Mouse (Mus musculus) heart, embryonic 14.5 days (tissue): ENCODE measurements around the gene Trappc2. TPM values are rescaled to one million over a fixed set of nuclear protein-coding genes. Genes with fewer than 3 reads are reported as not detected.

Experiments
- ATAC-seq: fragments of 200-750 bp; cut with Nextera tagmentation; 2 replicates; pipeline ENCODE4 v1.8.0; 2017; ENCODE audit warnings: low read depth, moderate TSS enrichment; ENCODE audit not compliant: insufficient number of reproducible peaks, insufficient read depth, low FRiP score
- H3K27ac ChIP-seq, 2 experiments: fragments of 200-500 bp in 1 of 2; fragments of 300-500 bp in 1 of 2; sonication (generic) in 1 of 2; replicated peaks in 1 of 2; 2 replicates each; pipeline ENCODE4 v1.5.1; 2012 to 2014; ENCODE audit warnings: low read depth in 2 of 2, low read length in 2 of 2, control low read depth in 1 of 2, mild to moderate bottlenecking in 1 of 2, mixed read lengths in 1 of 2; ENCODE audit not compliant: control insufficient read depth in 1 of 2, insufficient read depth in 1 of 2
- H3K27me3 ChIP-seq: fragments of 300-500 bp; sonication (generic); 2 replicates; pipeline ENCODE4 v1.6.1; 2014; ENCODE audit warnings: mild to moderate bottlenecking, low read length, control low read depth; ENCODE audit not compliant: control insufficient read depth, insufficient read depth
- H3K36me3 ChIP-seq: fragments of 300-500 bp; sonication (generic); 2 replicates; pipeline ENCODE4 v1.6.1; 2014; ENCODE audit warnings: mild to moderate bottlenecking, control low read depth, low read length, mixed read lengths; ENCODE audit not compliant: control insufficient read depth, insufficient read depth
- H3K4me1 ChIP-seq, 2 experiments: fragments of 200-500 bp in 1 of 2; fragments of 300-500 bp in 1 of 2; sonication (generic) in 1 of 2; 2 replicates each; pipeline ENCODE4 v1.6.1; 2012 to 2014; ENCODE audit warnings: low read length in 2 of 2, control low read depth in 1 of 2, mixed read lengths in 1 of 2; ENCODE audit not compliant: control insufficient read depth in 2 of 2, insufficient read depth in 2 of 2
- H3K4me2 ChIP-seq: fragments of 300-500 bp; sonication (generic); 2 replicates; pipeline ENCODE4 v1.6.1; 2014; ENCODE audit warnings: mild to moderate bottlenecking, low read length
- H3K4me3 ChIP-seq, 2 experiments: fragments of 200-500 bp in 1 of 2; fragments of 300-500 bp in 1 of 2; sonication (generic) in 1 of 2; 2 replicates each; pipeline ENCODE4 v1.5.1; 2012 to 2014; ENCODE audit warnings: low read length in 2 of 2, mild to moderate bottlenecking in 2 of 2, control low read depth in 1 of 2, low read depth in 1 of 2, moderate library complexity in 1 of 2; ENCODE audit not compliant: control insufficient read depth in 1 of 2, insufficient read depth in 1 of 2
- H3K9ac ChIP-seq: fragments of 300-500 bp; sonication (generic); 2 replicates; pipeline ENCODE4 v1.6.1; 2014; ENCODE audit warnings: mild to moderate bottlenecking, low read length
- H3K9me3 ChIP-seq: fragments of 300-500 bp; sonication (generic); 2 replicates; pipeline ENCODE4 v1.6.1; 2016; ENCODE audit warnings: low read length, control low read depth; ENCODE audit not compliant: control insufficient read depth
- WGBS: fragments of 180-500 bp; shearing (Covaris S2); extraction: QIAGEN DNeasy Blood & Tissue Kit; methylation state at CpG from one replicate; pipeline ENCODE4 v1.1.7; 2014; 5-methylcytosine and 5-hydroxymethylcytosine counted together
- polyA plus RNA-seq: library from polyadenylated mRNA; unstranded; fragments of >200 nt; fragmentation: Nextera tagmentation; extraction: Ambion mirVana; gene quantifications from 2 replicates; pipeline ENCODE4 v1.2.1, GENCODE M21; 2014

Trappc2 gene
- polyA plus RNA-seq, 1 experiment from 2014 or later, result 43.3 TPM

GRCm38 (mm10) chrX:166495052-166495451 lies 54.7 kb downstream of the Trappc2 start:
- H3K27me3 ChIP-seq, result no peaks in the 10 kb centered on the region
- H3K4me1 ChIP-seq, result no peaks in the 10 kb centered on the region
- no peak overlapping the region for H3K9ac ChIP-seq
- no peak overlapping the region for H3K4me3 ChIP-seq
- H3K9me3 ChIP-seq, result no peaks in the 10 kb centered on the region
- no peaks in the 10 kb centered on the region for H3K36me3 ChIP-seq
- 87% methylated on average over 2 of the region's 2 CpGs for WGBS
- ATAC-seq, result no peak
- no peak overlapping the region for H3K4me2 ChIP-seq
- no peak overlapping the region for H3K27ac ChIP-seq

- H3K27me3 ChIP-seq, result no peaks in the 10 kb centered on the region
- no peaks in the 10 kb centered on the region for H3K9me3 ChIP-seq
- H3K27ac ChIP-seq, result no peak overlapping the region
- no peak overlapping the region for H3K4me3 ChIP-seq
- H3K4me1 ChIP-seq, result no peaks in the 10 kb centered on the region
- 45% methylated on average over 4 of the region's 4 CpGs for WGBS
- H3K4me2 ChIP-seq, result no peak overlapping the region
- ATAC-seq, result no peak
- H3K36me3 ChIP-seq, result no peaks in the 10 kb centered on the region; the same call in 1 of the 2 replicates
- H3K9ac ChIP-seq, result no peak overlapping the region
Observed at GRCm38 (mm10) chrX:166497771-166498170, 57.4 kb downstream of the Trappc2 start.

- H3K4me3 ChIP-seq, result no peak overlapping the region
- no peaks in the 10 kb centered on the region; the same call in 1 of the 2 replicates for H3K36me3 ChIP-seq
- no peak overlapping the region for H3K27ac ChIP-seq
- no peaks in the 10 kb centered on the region for H3K4me1 ChIP-seq
- 69% methylated on average over 1 of the region's 1 CpGs for WGBS
- H3K9me3 ChIP-seq, result no peaks in the 10 kb centered on the region
- no peak overlapping the region for H3K4me2 ChIP-seq
- no peak overlapping the region for H3K9ac ChIP-seq
- no peaks in the 10 kb centered on the region for H3K27me3 ChIP-seq
- no peak for ATAC-seq
Observed at GRCm38 (mm10) chrX:166499496-166500190, 59.3 kb downstream of the Trappc2 start.

Other genes starting within 250 kb of the Trappc2 start
- gene Gpm6b, start 201.7 kb upstream of the Trappc2 start, polyA plus RNA-seq, result 5.2 and 6.0 TPM in 2 replicates
- gene Ofd1, start 130 bp downstream of the Trappc2 start, polyA plus RNA-seq, result 5.2 and 5.8 TPM in 2 replicates
- gene Rab9, start 39.3 kb downstream of the Trappc2 start, polyA plus RNA-seq, result 34.3 and 36.4 TPM in 2 replicates
- gene Tceanc, start 78.0 kb downstream of the Trappc2 start, polyA plus RNA-seq, result 6.2 and 6.6 TPM in 2 replicates
- 5.3 and 6.1 TPM in 2 replicates for gene Egfl6, start 145.1 kb downstream of the Trappc2 start, polyA plus RNA-seq